Mouse (Mus musculus) lung, postnatal 0 days (tissue): ENCODE measurements around the gene Ninj1. TPM values are rescaled to one million over a fixed set of nuclear protein-coding genes. Genes with fewer than 3 reads are reported as not detected.

Source experiments
- ATAC-seq: fragments of 200-750 bp; cut with Nextera tagmentation; 2 replicates; pipeline ENCODE4 v1.8.0; 2017; ENCODE audit warnings: moderate library complexity
- DNase-seq: peaks from one replicate; pipeline ENCODE4 v3.0.0-alpha.2; 2016; ENCODE audit warnings: low spot score
- H3K27ac ChIP-seq: fragments of 300-500 bp; sonication (generic); 2 replicates; pipeline ENCODE4 v1.5.1; 2014; ENCODE audit warnings: antibody characterized with exemption, mild to moderate bottlenecking, low read length, mixed read lengths
- H3K27me3 ChIP-seq: fragments of 300-500 bp; sonication (generic); replicated peaks from 2 replicates; pipeline ENCODE4 v1.6.1; 2014; ENCODE audit warnings: low read length, mixed read lengths; ENCODE audit not compliant: insufficient read depth
- H3K36me3 ChIP-seq: fragments of 300-500 bp; sonication (generic); 2 replicates; pipeline ENCODE4 v1.6.1; 2014; ENCODE audit warnings: low read length, mixed read lengths; ENCODE audit not compliant: insufficient read depth
- H3K4me1 ChIP-seq: fragments of 300-500 bp; sonication (generic); 2 replicates; pipeline ENCODE4 v1.6.1; 2014; ENCODE audit warnings: antibody characterized with exemption, low read depth, low read length, mixed read lengths; ENCODE audit not compliant: insufficient read depth
- H3K4me2 ChIP-seq: fragments of 300-500 bp; sonication (generic); replicated peaks from 2 replicates; pipeline ENCODE4 v1.6.1; 2014; ENCODE audit warnings: low read depth, mild to moderate bottlenecking, low read length, moderate library complexity, mixed read lengths
- H3K4me3 ChIP-seq: fragments of 300-500 bp; sonication (generic); 2 replicates; pipeline ENCODE4 v1.5.1; 2014; ENCODE audit warnings: low read depth, low read length
- H3K9ac ChIP-seq: fragments of 300-500 bp; sonication (generic); replicated peaks from 2 replicates; pipeline ENCODE4 v1.6.1; 2014; ENCODE audit warnings: low read depth, mild to moderate bottlenecking
- H3K9me3 ChIP-seq: fragments of 300-500 bp; sonication (generic); 2 replicates; pipeline ENCODE4 v1.6.1; 2016; ENCODE audit warnings: low read length, mixed read lengths
- CTCF ChIP-seq: IDR thresholded peaks from 2 replicates; pipeline ENCODE4 v1.5.1; 2016; ENCODE audit warnings: antibody characterized with exemption, mild to moderate bottlenecking
- EP300 ChIP-seq: IDR thresholded peaks from 2 replicates; pipeline ENCODE4 v1.6.1; 2016; ENCODE audit warnings: antibody characterized with exemption, mild to moderate bottlenecking, control low read depth
- WGBS: fragments of 180-500 bp; shearing (Covaris S2); extraction: QIAGEN DNeasy Blood & Tissue Kit; methylation state at CpG from one replicate; pipeline ENCODE4 v1.1.7; 2014; 5-methylcytosine and 5-hydroxymethylcytosine counted together
- polyA plus RNA-seq: library from polyadenylated mRNA; unstranded; fragments of >200 nt; fragmentation: Nextera tagmentation; extraction: Ambion mirVana; gene quantifications from 2 replicates; pipeline ENCODE4 v1.2.1, GENCODE M21; 2015

Gene Ninj1
- polyA plus RNA-seq, 1 experiment from 2014 or later: 72.0 TPM

DNA sequence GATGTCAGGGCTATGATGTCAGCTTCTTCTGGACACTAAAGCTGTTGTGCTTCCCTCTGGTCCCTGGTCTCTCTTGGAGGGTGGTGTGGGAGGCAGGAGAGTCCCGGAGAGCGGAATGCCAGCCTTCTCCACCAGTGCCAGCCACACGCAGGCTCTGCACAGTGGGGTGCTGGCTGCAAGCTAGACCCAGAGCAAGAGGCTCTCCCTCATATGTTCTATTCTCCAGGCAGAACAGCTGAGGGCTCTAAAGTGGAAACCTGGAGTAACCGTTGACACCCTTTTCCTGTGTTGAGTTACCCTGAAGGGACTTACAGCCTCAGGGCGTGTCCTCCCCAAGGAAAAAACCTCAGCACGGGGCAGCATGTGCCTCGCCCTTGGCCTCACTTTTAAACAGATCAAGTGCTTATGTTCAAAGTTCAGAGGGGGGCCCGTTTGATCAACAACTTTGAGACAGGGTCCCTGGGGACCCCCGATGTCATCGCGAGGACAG, 442 bp upstream of the Ninj1 start:
- no peak for TF ChIP-seq EP300
- TF ChIP-seq CTCF: no peak
- ATAC-seq (peak; percentile 51), DNase-seq (peak; percentile 72)
- H3K36me3 ChIP-seq: no peaks in the 10 kb centered on the region
- 16% methylated on average over 11 of the region's 11 CpGs for WGBS
- peak overlapping the region; percentile 100 for H3K4me2 ChIP-seq
- H3K4me1 ChIP-seq: peaks cover 24% of the 10 kb centered on the region
- peak overlapping the region; percentile 91 for H3K27ac ChIP-seq
- no peaks in the 10 kb centered on the region for H3K27me3 ChIP-seq
- H3K9ac ChIP-seq: peak overlapping the region; percentile 79
- H3K9me3 ChIP-seq: no peaks in the 10 kb centered on the region
- peak overlapping the region; percentile 83; the same call in 1 of the 2 replicates for H3K4me3 ChIP-seq

GRCm38 (mm10) chr13:49188219-49188965, 1.1 kb downstream of the Ninj1 start:
- peak overlapping the region; percentile 91; the same call in 1 of the 2 replicates for H3K27ac ChIP-seq
- H3K9ac ChIP-seq: peak overlapping the region; percentile 79; the same call in 1 of the 2 replicates
- ATAC-seq: no peak
- no peaks in the 10 kb centered on the region for H3K9me3 ChIP-seq
- H3K27me3 ChIP-seq: no peaks in the 10 kb centered on the region
- TF ChIP-seq CTCF (no peak), EP300 (no peak)
- peak overlapping the region; percentile 100 for H3K4me2 ChIP-seq
- H3K36me3 ChIP-seq: no peaks in the 10 kb centered on the region
- H3K4me3 ChIP-seq: peak overlapping the region; percentile 83
- peaks cover 24% of the 10 kb centered on the region for H3K4me1 ChIP-seq
- 26% methylated on average over 15 of the region's 15 CpGs for WGBS
- DNase-seq: no peak

DNA sequence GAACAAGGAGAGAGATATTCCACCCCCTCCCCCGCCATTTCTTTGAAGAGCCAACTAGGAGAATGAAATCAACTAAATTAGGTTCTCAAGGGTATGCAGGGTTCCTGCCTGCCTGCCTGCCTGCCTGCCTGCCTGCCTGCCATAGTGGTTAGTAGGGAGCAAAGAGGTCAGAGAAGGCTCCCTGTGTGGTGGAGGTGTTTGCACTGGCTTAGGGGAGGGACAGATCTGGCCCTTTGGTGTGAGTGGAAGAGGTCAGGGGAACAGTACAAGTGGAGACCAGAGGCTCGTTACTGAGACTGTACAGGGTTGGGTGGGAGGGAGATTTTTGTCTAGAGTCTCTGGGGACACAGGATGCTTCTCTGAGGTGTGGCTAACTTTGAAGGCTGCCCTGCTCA, 1.7 kb downstream of the Ninj1 start:
- no peak for TF ChIP-seq CTCF
- H3K27ac ChIP-seq: no peak overlapping the region
- no peak for ATAC-seq

GRCm38 (mm10) chr13:49189970-49190870, 2.9 kb downstream of the Ninj1 start:
- peak; percentile 27 for ATAC-seq
- H3K9ac ChIP-seq: no peak overlapping the region
- H3K4me2 ChIP-seq: no peak overlapping the region
- peak overlapping the region; percentile 32; the same call in 1 of the 2 replicates for H3K27ac ChIP-seq
- H3K9me3 ChIP-seq: no peaks in the 10 kb centered on the region
- TF ChIP-seq EP300 (peak; percentile 83), CTCF (no peak)
- peak; percentile 62 for DNase-seq
- H3K4me1 ChIP-seq: peaks cover 24% of the 10 kb centered on the region
- WGBS: 45% methylated on average over 12 of the region's 12 CpGs
- H3K27me3 ChIP-seq: no peaks in the 10 kb centered on the region
- no peak overlapping the region for H3K4me3 ChIP-seq
- H3K36me3 ChIP-seq: 0 out of 2 replicates have a peak, but pooled peaks cover 4% of the 10 kb centered on the region

More for the DNA sequence above, 1.7 kb downstream of the Ninj1 start:
- no peak overlapping the region for H3K4me3 ChIP-seq
- WGBS: 63% methylated on average over 2 of the region's 2 CpGs
- no peaks in the 10 kb centered on the region for H3K36me3 ChIP-seq
- H3K4me1 ChIP-seq: peaks cover 24% of the 10 kb centered on the region
- no peaks in the 10 kb centered on the region for H3K9me3 ChIP-seq
- no peak for DNase-seq
- H3K9ac ChIP-seq: no peak overlapping the region
- no peak overlapping the region for H3K4me2 ChIP-seq
- no peaks in the 10 kb centered on the region for H3K27me3 ChIP-seq

- Histone ChIP-seq H3K4me2 (no peak overlapping the region), H3K4me1 (peaks cover 24% of the 10 kb centered on the region), H3K27me3 (no peaks in the 10 kb centered on the region), H3K4me3 (no peak overlapping the region), H3K9me3 (no peaks in the 10 kb centered on the region), H3K27ac (no peak overlapping the region), H3K36me3 (0 out of 2 replicates have a peak, but pooled peaks cover 13% of the 10 kb centered on the region), H3K9ac (no peak overlapping the region)
- DNase-seq (no peak), ATAC-seq (no peak)
- TF ChIP-seq EP300 (no peak), CTCF (no peak)
- 79% methylated on average over 7 of the region's 7 CpGs for WGBS
Measured at GRCm38 (mm10) chr13:49190876-49191672, 3.8 kb downstream of the Ninj1 start.
